12 mouse cellular contexts compared by ENCODE assay signal in the genomic region with DNA sequence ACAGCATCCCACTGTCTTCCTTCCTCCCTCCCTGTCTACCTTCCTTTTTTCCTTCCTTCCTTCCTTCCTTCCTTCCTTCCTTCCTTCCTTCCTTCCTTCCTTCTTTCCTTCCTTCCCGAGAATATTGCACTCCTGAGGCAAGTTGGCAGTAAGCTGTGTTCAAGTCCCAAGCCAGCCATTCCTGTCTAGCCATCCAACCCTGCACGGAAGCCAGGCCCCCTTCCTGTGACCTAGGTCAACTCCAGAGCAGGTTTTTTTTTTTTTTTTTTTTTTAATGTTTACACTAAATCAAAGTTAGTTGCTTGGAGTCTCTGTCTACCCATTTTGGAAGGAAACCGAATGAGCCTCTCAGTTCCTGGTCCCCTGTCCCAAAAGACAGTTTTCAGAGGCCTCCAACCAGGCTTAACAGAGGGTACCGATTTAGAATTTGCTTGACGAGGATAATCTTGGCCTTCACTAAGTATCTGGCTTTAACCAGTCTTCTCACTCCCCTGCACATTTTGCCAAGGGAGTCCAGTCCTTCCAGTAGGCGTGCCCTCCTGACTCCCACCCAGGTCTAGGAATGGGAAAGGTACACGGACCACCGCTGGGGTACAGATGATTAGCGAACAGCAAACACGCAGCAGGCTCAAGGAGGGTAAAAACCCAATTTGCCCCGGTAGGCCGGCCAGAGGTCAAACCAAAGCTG. TPM values are rescaled to one million over a fixed set of nuclear protein-coding genes. Genes with fewer than 3 reads are reported as not detected.
DNase-seq lines count a peak whose midpoint lies in the region; ATAC-seq lines count a peak whose summit lies in the region.
"Had no signal": no experiment of that assay in that cellular context is flagged by ENCODE, and none has a peak within 500 bp of the region (broad histone marks: within the 10 kb centered on the region; RNA-seq: fewer than 3 reads in every experiment).

No protein-coding gene starts in this region.

- H3K4me2 ChIP-seq in heart, embryonic 13.5 days: peak overlapping the region; percentile 54
- H3K4me2 ChIP-seq in midbrain, embryonic 11.5 days: peak overlapping the region; percentile 16
- no peak overlapping the region for H3K4me2 ChIP-seq in midbrain, embryonic 16.5 days (ENCODE audit: low read length)
- peak overlapping the region; percentile 25 for H3K4me2 ChIP-seq in limb, embryonic 15.5 days
- H3K4me2 ChIP-seq in stomach, embryonic 16.5 days (ENCODE audit: low read depth, low read length): peak overlapping the region; percentile 46

- no peaks in the 10 kb centered on the region for H3K9me3 ChIP-seq in heart, embryonic 13.5 days
- H3K9me3 ChIP-seq in midbrain, embryonic 11.5 days (ENCODE audit: control insufficient read depth, low read length): no peaks in the 10 kb centered on the region
- H3K9me3 ChIP-seq in midbrain, embryonic 16.5 days (replicated peaks; ENCODE audit: control insufficient read depth, low read length, poor library complexity, severe bottlenecking): no peaks in the 10 kb centered on the region
- no peaks in the 10 kb centered on the region for H3K9me3 ChIP-seq in limb, embryonic 15.5 days
- no peaks in the 10 kb centered on the region for H3K9me3 ChIP-seq in stomach, embryonic 16.5 days (replicated peaks; ENCODE audit: control insufficient read depth, low read length)

- 13% methylated on average over 12 of the region's 12 CpGs for WGBS in heart, embryonic 13.5 days
- WGBS in midbrain, embryonic 11.5 days: 1% methylated on average over 12 of the region's 12 CpGs
- WGBS in midbrain, embryonic 16.5 days: 8% methylated on average over 12 of the region's 12 CpGs
- WGBS in limb, embryonic 15.5 days: 11% methylated on average over 12 of the region's 12 CpGs
- WGBS in stomach, embryonic 16.5 days: 12% methylated on average over 12 of the region's 12 CpGs

- peak overlapping the region; percentile 87 for H3K27ac ChIP-seq in heart, embryonic 13.5 days (replicated peaks)
- no peak overlapping the region for H3K27ac ChIP-seq in midbrain, embryonic 11.5 days (ENCODE audit: low read depth, low read length)
- H3K27ac ChIP-seq in midbrain, embryonic 16.5 days (ENCODE audit: low read length): no peak overlapping the region
- peak overlapping the region; percentile 90 for H3K27ac ChIP-seq in limb, embryonic 15.5 days
- peak overlapping the region; percentile 91 for H3K27ac ChIP-seq in stomach, embryonic 16.5 days (ENCODE audit: low read length)

- 0 out of 2 replicates have a peak overlapping the region, but pooled peaks have one; percentile 0 for H3K4me3 ChIP-seq in heart, embryonic 13.5 days
- H3K4me3 ChIP-seq in midbrain, embryonic 11.5 days (ENCODE audit: low read depth, low read length): no peak overlapping the region
- H3K4me3 ChIP-seq in midbrain, embryonic 16.5 days (ENCODE audit: low read depth, low read length): no peak overlapping the region
- H3K4me3 ChIP-seq in limb, embryonic 15.5 days: no peak overlapping the region
- no peak overlapping the region for H3K4me3 ChIP-seq in stomach, embryonic 16.5 days (replicated peaks; ENCODE audit: low read length)
- H3K4me3 ChIP-seq: erythroblast, embryonic 14.5 days had no signal

- no peak for ATAC-seq in heart, embryonic 13.5 days (ENCODE audit: extremely low read depth, insufficient number of reproducible peaks, low FRiP score, low TSS enrichment)
- no peak; the same call in 1 of the 2 replicates for ATAC-seq in midbrain, embryonic 11.5 days (ENCODE audit: low FRiP score)
- ATAC-seq in midbrain, embryonic 16.5 days: no peak
- peak; percentile 8; the same call in 1 of the 2 replicates for ATAC-seq in limb, embryonic 15.5 days (ENCODE audit: insufficient number of reproducible peaks, low FRiP score, low TSS enrichment, low read depth)
- no peak for ATAC-seq in stomach, embryonic 16.5 days (ENCODE audit: insufficient read depth, low FRiP score)
- ATAC-seq: CD4-positive, CD25-positive, alpha-beta regulatory T cell, adult 4 months had no signal

- peaks cover 39% of the 10 kb centered on the region for H3K4me1 ChIP-seq in heart, embryonic 13.5 days
- H3K4me1 ChIP-seq in midbrain, embryonic 11.5 days (ENCODE audit: control insufficient read depth, insufficient read depth, low read length): peaks cover 16% of the 10 kb centered on the region
- H3K4me1 ChIP-seq in midbrain, embryonic 16.5 days (ENCODE audit: control insufficient read depth, insufficient read depth, low read length): peaks cover 6% of the 10 kb centered on the region
- peaks cover 45% of the 10 kb centered on the region for H3K4me1 ChIP-seq in limb, embryonic 15.5 days
- peaks cover 37% of the 10 kb centered on the region for H3K4me1 ChIP-seq in stomach, embryonic 16.5 days (ENCODE audit: control insufficient read depth, insufficient read depth, low read length)

- H3K27me3 ChIP-seq in heart, embryonic 13.5 days (replicated peaks): no peaks in the 10 kb centered on the region
- no peaks in the 10 kb centered on the region for H3K27me3 ChIP-seq in midbrain, embryonic 11.5 days (ENCODE audit: control insufficient read depth, insufficient read depth, low read length)
- H3K27me3 ChIP-seq in midbrain, embryonic 16.5 days (ENCODE audit: control insufficient read depth, insufficient read depth, low read depth, low read length): no peaks in the 10 kb centered on the region
- no peaks in the 10 kb centered on the region for H3K27me3 ChIP-seq in limb, embryonic 15.5 days
- no peaks in the 10 kb centered on the region for H3K27me3 ChIP-seq in stomach, embryonic 16.5 days (ENCODE audit: control insufficient read depth, insufficient read depth, low read length)

- intact Hi-C loops in gastrocnemius, postnatal 36 days (cut with DNase I): no loop called here

- no peaks in the 10 kb centered on the region for H3K36me3 ChIP-seq in heart, embryonic 13.5 days
- H3K36me3 ChIP-seq in midbrain, embryonic 11.5 days (ENCODE audit: control insufficient read depth, insufficient read depth, low read length): no peaks in the 10 kb centered on the region
- H3K36me3 ChIP-seq in midbrain, embryonic 16.5 days (ENCODE audit: control insufficient read depth, insufficient read depth, low read length): no peaks in the 10 kb centered on the region
- no peaks in the 10 kb centered on the region for H3K36me3 ChIP-seq in limb, embryonic 15.5 days
- no peaks in the 10 kb centered on the region for H3K36me3 ChIP-seq in stomach, embryonic 16.5 days (ENCODE audit: control insufficient read depth, insufficient read depth, low read length)

- peak overlapping the region; percentile 20 for H3K9ac ChIP-seq in heart, embryonic 13.5 days
- H3K9ac ChIP-seq in midbrain, embryonic 11.5 days (ENCODE audit: low read length): no peak overlapping the region
- H3K9ac ChIP-seq in midbrain, embryonic 16.5 days (ENCODE audit: low read depth, low read length): no peak overlapping the region
- no peak overlapping the region for H3K9ac ChIP-seq in limb, embryonic 15.5 days
- peak overlapping the region; percentile 55 for H3K9ac ChIP-seq in stomach, embryonic 16.5 days (ENCODE audit: low read length)

- no peak for DNase-seq in heart, adult 9 months (ENCODE audit: low spot score in 2 of 2)
- DNase-seq in midbrain, embryonic 11.5 days (ENCODE audit: low spot score, missing footprints): no peak
- no peak for DNase-seq in cerebellum, postnatal 25 days
- DNase-seq in gastrocnemius, postnatal 36 days: no peak
- DNase-seq: adrenal gland, postnatal 25 days; thymus, postnatal 14 days had no signal

RNA-seq across cellular contexts. Expression of a gene that starts 7.0 kb away (rescaled TPM):
- polyA plus RNA-seq in heart, embryonic 13.5 days (2015; fragmentation: Nextera tagmentation; extraction: Ambion mirVana): 37.1 and 39.6 TPM in 2 replicates
- polyA plus RNA-seq in midbrain, embryonic 11.5 days (2014; fragmentation: Nextera tagmentation; extraction: Ambion mirVana): 40.6 and 42.8 TPM in 2 replicates
- 12.0 and 13.5 TPM in 2 replicates for polyA plus RNA-seq in midbrain, embryonic 16.5 days (2015; fragmentation: Nextera tagmentation; extraction: Ambion mirVana)
- 72.2 and 85.8 TPM in 2 replicates for polyA plus RNA-seq in limb, embryonic 15.5 days (2015; fragmentation: Nextera tagmentation; extraction: Ambion mirVana)
- polyA plus RNA-seq in stomach, embryonic 16.5 days (2015; fragmentation: Nextera tagmentation; extraction: Ambion mirVana): 49.4 and 53.4 TPM in 2 replicates
- 100 to 1,000 TPM in 1 of 2 experiments, 10 to 100 TPM in 1; 83.2 to 103 TPM for total RNA-seq in gastrocnemius, postnatal 36 days (2021)

RNA-seq across cellular contexts. Expression of a gene that starts 29.0 kb away (rescaled TPM):
- 0.17 and 0.21 TPM in 2 replicates for polyA plus RNA-seq in heart, embryonic 13.5 days (2015; fragmentation: Nextera tagmentation; extraction: Ambion mirVana)
- polyA plus RNA-seq in midbrain, embryonic 11.5 days (2014; fragmentation: Nextera tagmentation; extraction: Ambion mirVana): 1.1 and 1.6 TPM in 2 replicates
- 1.7 and 2.8 TPM in 2 replicates for polyA plus RNA-seq in midbrain, embryonic 16.5 days (2015; fragmentation: Nextera tagmentation; extraction: Ambion mirVana)
- 0.50 and 0.71 TPM in 2 replicates for polyA plus RNA-seq in limb, embryonic 15.5 days (2015; fragmentation: Nextera tagmentation; extraction: Ambion mirVana)
- polyA plus RNA-seq in stomach, embryonic 16.5 days (2015; fragmentation: Nextera tagmentation; extraction: Ambion mirVana): 1.0 and 1.9 TPM in 2 replicates
- total RNA-seq in gastrocnemius, postnatal 36 days (2021): 1 to 10 TPM; 1.8 to 2.0 TPM

RNA-seq across cellular contexts. Expression of a gene that starts 59.1 kb away (rescaled TPM):
- 86.6 and 92.5 TPM in 2 replicates for polyA plus RNA-seq in heart, embryonic 13.5 days (2015; fragmentation: Nextera tagmentation; extraction: Ambion mirVana)
- 80.7 and 86.0 TPM in 2 replicates for polyA plus RNA-seq in midbrain, embryonic 11.5 days (2014; fragmentation: Nextera tagmentation; extraction: Ambion mirVana)
- polyA plus RNA-seq in midbrain, embryonic 16.5 days (2015; fragmentation: Nextera tagmentation; extraction: Ambion mirVana): 61.4 and 67.7 TPM in 2 replicates
- 69.6 and 71.6 TPM in 2 replicates for polyA plus RNA-seq in limb, embryonic 15.5 days (2015; fragmentation: Nextera tagmentation; extraction: Ambion mirVana)
- 80.4 and 80.6 TPM in 2 replicates for polyA plus RNA-seq in stomach, embryonic 16.5 days (2015; fragmentation: Nextera tagmentation; extraction: Ambion mirVana)
- total RNA-seq in gastrocnemius, postnatal 36 days (2021): 10 to 100 TPM; 20.5 to 21.7 TPM

Comparison
In these comparisons a context has a peak if more than half of its experiments do, and no peak if none do; other contexts are left out.
1. H3K27ac ChIP-seq: peak in heart, embryonic 13.5 days (single experiment), limb, embryonic 15.5 days (single experiment) and stomach, embryonic 16.5 days (single experiment); none in midbrain, embryonic 11.5 days (single experiment) and midbrain, embryonic 16.5 days (single experiment).
2. H3K9ac ChIP-seq: peak in heart, embryonic 13.5 days (single experiment) and stomach, embryonic 16.5 days (single experiment); none in midbrain, embryonic 11.5 days (single experiment), midbrain, embryonic 16.5 days (single experiment) and limb, embryonic 15.5 days (single experiment).